Mouse (Mus musculus): ENCODE results near the gene Txn2. TPM values are rescaled to one million over a fixed set of nuclear protein-coding genes. Genes with fewer than 3 reads are reported as not detected.

The Txn2 gene
- polyA plus RNA-seq, 1 experiment from 2014 or later, result 193 TPM

DNA sequence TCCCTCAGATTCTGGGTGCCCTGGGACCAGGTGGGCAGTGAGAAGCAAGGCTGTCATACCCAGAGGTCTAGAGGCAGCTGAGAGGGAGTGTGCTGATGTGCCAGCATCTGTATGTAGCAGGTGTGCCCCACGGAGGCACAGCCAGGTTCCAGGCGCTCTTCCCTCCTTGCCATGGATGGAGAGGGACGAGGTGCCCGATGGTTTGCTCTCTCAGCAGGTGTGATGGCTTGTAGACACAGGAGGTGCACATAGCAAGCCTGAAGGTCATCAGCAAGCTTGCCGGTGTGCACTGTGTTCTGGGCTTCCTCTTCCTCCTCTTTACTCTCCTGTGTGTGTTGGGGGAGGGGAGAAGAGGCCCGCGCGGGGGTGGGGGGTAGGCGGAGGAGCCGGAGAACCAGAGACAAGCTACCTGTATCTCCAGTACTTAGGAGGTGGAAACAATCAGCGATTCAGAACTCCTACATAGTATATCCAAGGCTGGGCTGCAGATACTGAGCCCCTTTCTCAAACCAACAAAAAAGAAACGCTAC is 24.4 kb downstream of the Txn2 start:
- no peak overlapping the region for H3K27ac ChIP-seq (replicated peaks)
- H3K9me3 ChIP-seq (replicated peaks), result no peaks in the 10 kb centered on the region
- no peak overlapping the region for H3K4me2 ChIP-seq
- WGBS, result 30% methylated on average over 12 of the region's 12 CpGs
- no peak overlapping the region for H3K4me3 ChIP-seq (replicated peaks)
- no peaks in the 10 kb centered on the region for H3K36me3 ChIP-seq
- H3K27me3 ChIP-seq (replicated peaks), result peaks cover 5% of the 10 kb centered on the region; the same call in 1 of the 2 replicates
- no peak for ATAC-seq (ENCODE audit: low FRiP score)
- no peak overlapping the region for H3K9ac ChIP-seq (replicated peaks)
- H3K4me1 ChIP-seq, result peaks cover 7% of the 10 kb centered on the region

DNA sequence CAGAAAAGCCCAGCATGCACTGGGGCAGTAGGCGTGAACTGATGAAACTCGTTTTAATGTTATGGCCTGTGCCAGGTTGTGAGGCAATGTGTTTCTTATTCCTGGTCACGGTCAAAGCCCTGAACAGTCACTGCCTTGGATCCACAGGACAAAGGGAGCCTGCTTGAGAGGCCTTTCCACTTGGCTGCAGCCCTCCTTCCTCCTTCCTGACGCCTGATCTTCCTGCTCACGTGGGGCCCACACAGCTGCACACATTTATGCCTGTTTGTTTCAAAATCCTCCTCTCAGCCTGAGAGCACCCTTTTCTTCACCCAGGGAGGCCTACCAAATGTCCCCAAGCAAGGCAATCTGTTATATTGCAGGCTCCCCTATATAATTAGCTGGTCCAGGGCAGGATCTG is 25.6 kb downstream of the Txn2 start:
- WGBS, result 55% methylated on average over 5 of the region's 5 CpGs

DNA sequence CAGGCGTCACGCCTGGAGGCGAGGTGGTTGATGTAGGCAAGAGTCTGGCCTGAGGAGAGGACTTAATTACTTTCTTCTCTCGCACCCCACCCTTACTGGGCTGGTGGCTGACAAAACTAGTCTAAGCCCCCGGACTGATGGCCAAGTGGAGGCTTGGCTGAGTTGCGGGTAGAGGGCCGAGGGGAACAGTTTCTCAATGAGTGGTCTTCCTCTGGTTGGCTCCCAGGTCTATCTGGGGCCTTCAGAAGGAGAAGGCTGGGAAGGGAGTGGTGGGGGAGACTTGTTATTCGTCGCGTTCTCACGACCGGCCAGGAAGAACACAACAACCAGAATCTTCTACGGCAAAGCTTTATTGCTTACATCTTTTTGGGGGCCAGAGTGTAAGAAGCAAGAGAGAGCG is 33.9 kb downstream of the Txn2 start:
- 89% methylated on average over 13 of the region's 14 CpGs for WGBS
- ATAC-seq (ENCODE audit: low FRiP score), result no peak
- no peaks in the 10 kb centered on the region for H3K36me3 ChIP-seq
- no peaks in the 10 kb centered on the region for H3K9me3 ChIP-seq (replicated peaks)
- H3K4me3 ChIP-seq (replicated peaks), result no peak overlapping the region
- no peaks in the 10 kb centered on the region for H3K4me1 ChIP-seq
- H3K9ac ChIP-seq (replicated peaks), result no peak overlapping the region
- no peak overlapping the region for H3K27ac ChIP-seq (replicated peaks)
- no peak overlapping the region; the same call in 1 of the 2 replicates for H3K4me2 ChIP-seq
- H3K27me3 ChIP-seq (replicated peaks), result no peaks in the 10 kb centered on the region

More for the DNA sequence above, 25.6 kb downstream of the Txn2 start:
- Histone ChIP-seq H3K27me3 (replicated peaks) (peaks cover 5% of the 10 kb centered on the region; the same call in 1 of the 2 replicates), H3K27ac (replicated peaks) (no peak overlapping the region), H3K4me2 (no peak overlapping the region), H3K9me3 (replicated peaks) (no peaks in the 10 kb centered on the region), H3K4me3 (replicated peaks) (no peak overlapping the region), H3K9ac (replicated peaks) (no peak overlapping the region), H3K36me3 (no peaks in the 10 kb centered on the region), H3K4me1 (peaks cover 7% of the 10 kb centered on the region)
- ATAC-seq (ENCODE audit: low FRiP score), result no peak

DNA sequence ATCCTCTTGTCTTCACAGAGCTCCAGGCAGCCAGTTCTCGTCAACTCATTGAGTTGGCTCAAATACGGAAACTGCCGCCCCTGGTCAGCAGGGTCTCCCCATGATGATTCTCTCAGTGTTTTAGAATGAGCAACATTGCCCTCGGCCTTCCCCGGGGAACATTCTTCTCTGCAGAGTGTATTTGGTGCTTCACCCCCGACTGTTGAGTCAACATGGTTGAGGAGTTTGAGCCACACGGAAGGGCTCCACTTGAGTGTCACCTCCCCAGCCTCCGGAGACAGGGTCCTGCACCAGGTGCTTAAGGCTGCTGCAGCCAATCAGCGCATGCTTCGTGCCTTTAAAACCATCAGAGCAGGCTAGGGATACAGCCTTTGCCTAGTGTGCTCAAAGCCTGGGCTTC is 35.5 kb downstream of the Txn2 start:
- no peaks in the 10 kb centered on the region for H3K36me3 ChIP-seq
- H3K4me1 ChIP-seq, result no peaks in the 10 kb centered on the region
- H3K9me3 ChIP-seq (replicated peaks), result no peaks in the 10 kb centered on the region
- H3K4me3 ChIP-seq (replicated peaks), result no peak overlapping the region
- no peak overlapping the region for H3K4me2 ChIP-seq
- H3K27me3 ChIP-seq (replicated peaks), result no peaks in the 10 kb centered on the region
- WGBS, result 81% methylated on average over 10 of the region's 10 CpGs
- H3K27ac ChIP-seq (replicated peaks), result no peak overlapping the region
- H3K9ac ChIP-seq (replicated peaks), result no peak overlapping the region
- ATAC-seq (ENCODE audit: low FRiP score), result no peak

GRCm38 (mm10) chr15:77892420-77892819 is 36.4 kb downstream of the Txn2 start:
- ATAC-seq (ENCODE audit: low FRiP score), result no peak
- Histone ChIP-seq H3K27ac (replicated peaks) (no peak overlapping the region), H3K4me2 (no peak overlapping the region), H3K9ac (replicated peaks) (no peak overlapping the region), H3K27me3 (replicated peaks) (no peaks in the 10 kb centered on the region), H3K9me3 (replicated peaks) (no peaks in the 10 kb centered on the region), H3K4me1 (no peaks in the 10 kb centered on the region), H3K4me3 (replicated peaks) (no peak overlapping the region), H3K36me3 (no peaks in the 10 kb centered on the region)
- WGBS, result 86% methylated on average over 10 of the region's 10 CpGs

DNA sequence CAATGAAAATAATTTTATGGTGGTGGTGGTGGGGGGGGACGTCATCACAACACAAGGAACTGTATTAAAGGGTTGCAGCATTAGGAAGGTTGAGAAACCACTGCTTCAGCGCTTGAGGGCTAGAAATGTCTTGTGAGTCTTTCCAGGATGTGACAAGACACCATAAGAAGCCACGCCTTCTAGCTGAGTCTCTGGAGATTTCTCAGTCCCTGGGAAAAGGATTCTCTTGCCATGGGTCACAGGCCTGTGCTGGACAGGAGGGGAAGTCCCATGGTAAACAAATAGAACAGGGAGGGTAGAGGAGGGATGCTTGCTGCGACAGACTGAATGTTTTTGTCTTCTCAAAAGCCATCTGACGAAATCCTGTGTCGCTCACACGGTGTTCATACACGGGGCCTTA is 37.0 kb downstream of the Txn2 start:
- no peaks in the 10 kb centered on the region for H3K4me1 ChIP-seq
- no peak overlapping the region for H3K9ac ChIP-seq (replicated peaks)
- no peak for ATAC-seq (ENCODE audit: low FRiP score)
- H3K27ac ChIP-seq (replicated peaks), result no peak overlapping the region
- WGBS, result 89% methylated on average over 8 of the region's 8 CpGs
- no peak overlapping the region for H3K4me3 ChIP-seq (replicated peaks)
- no peak overlapping the region for H3K4me2 ChIP-seq
- no peaks in the 10 kb centered on the region for H3K9me3 ChIP-seq (replicated peaks)
- H3K27me3 ChIP-seq (replicated peaks), result no peaks in the 10 kb centered on the region
- no peaks in the 10 kb centered on the region for H3K36me3 ChIP-seq

- Histone ChIP-seq H3K36me3 (no peaks in the 10 kb centered on the region), H3K9me3 (replicated peaks) (no peaks in the 10 kb centered on the region), H3K4me1 (no peaks in the 10 kb centered on the region), H3K27ac (replicated peaks) (no peak overlapping the region), H3K4me3 (replicated peaks) (no peak overlapping the region), H3K4me2 (no peak overlapping the region), H3K27me3 (replicated peaks) (no peaks in the 10 kb centered on the region; the same call in 1 of the 2 replicates), H3K9ac (replicated peaks) (no peak overlapping the region)
- ATAC-seq (ENCODE audit: low FRiP score), result no peak
- 55% methylated on average over 4 of the region's 4 CpGs for WGBS
These were observed 38.9 kb downstream of the Txn2 start for GRCm38 (mm10) chr15:77889761-77890422.

- Histone ChIP-seq H3K36me3 (no peaks in the 10 kb centered on the region), H3K9me3 (replicated peaks) (no peaks in the 10 kb centered on the region), H3K4me1 (0 out of 2 replicates have a peak, but pooled peaks cover 2% of the 10 kb centered on the region), H3K4me3 (replicated peaks) (no peak overlapping the region), H3K9ac (replicated peaks) (no peak overlapping the region), H3K27ac (replicated peaks) (no peak overlapping the region), H3K27me3 (replicated peaks) (no peaks in the 10 kb centered on the region; the same call in 1 of the 2 replicates), H3K4me2 (no peak overlapping the region)
- no peak for ATAC-seq (ENCODE audit: low FRiP score)
- 71% methylated on average over 7 of the region's 7 CpGs for WGBS
These were observed 40.5 kb downstream of the Txn2 start for GRCm38 (mm10) chr15:77888286-77888685.

DNA sequence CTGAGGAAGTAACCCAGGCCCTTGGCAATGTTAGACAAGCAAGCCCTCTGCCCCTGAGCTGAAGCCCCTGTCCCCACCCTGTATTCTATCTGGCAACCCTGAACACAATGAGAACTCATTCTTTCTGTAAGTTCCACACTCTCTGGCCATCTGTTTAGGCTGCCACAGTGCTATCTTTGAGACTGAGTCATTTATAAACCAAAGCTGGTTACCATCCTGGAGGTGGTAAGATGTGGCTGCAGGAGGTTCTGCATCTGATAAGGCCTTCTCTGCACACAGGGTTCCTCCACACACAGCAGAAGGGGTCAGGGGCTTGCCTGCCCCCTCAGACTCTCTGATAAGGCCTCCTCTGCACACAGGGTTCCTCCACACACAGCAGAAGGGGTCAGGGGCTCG is 41.7 kb downstream of the Txn2 start:
- no peak overlapping the region for H3K4me2 ChIP-seq
- H3K27me3 ChIP-seq (replicated peaks), result no peaks in the 10 kb centered on the region; the same call in 1 of the 2 replicates
- no peak overlapping the region for H3K9ac ChIP-seq (replicated peaks)
- WGBS, result 65% methylated on average over 1 of the region's 1 CpGs
- no peaks in the 10 kb centered on the region for H3K9me3 ChIP-seq (replicated peaks)
- no peaks in the 10 kb centered on the region for H3K36me3 ChIP-seq
- ATAC-seq (ENCODE audit: low FRiP score), result no peak
- H3K4me1 ChIP-seq, result peaks cover 8% of the 10 kb centered on the region; the same call in 1 of the 2 replicates
- H3K27ac ChIP-seq (replicated peaks), result no peak overlapping the region
- H3K4me3 ChIP-seq (replicated peaks), result no peak overlapping the region

DNA sequence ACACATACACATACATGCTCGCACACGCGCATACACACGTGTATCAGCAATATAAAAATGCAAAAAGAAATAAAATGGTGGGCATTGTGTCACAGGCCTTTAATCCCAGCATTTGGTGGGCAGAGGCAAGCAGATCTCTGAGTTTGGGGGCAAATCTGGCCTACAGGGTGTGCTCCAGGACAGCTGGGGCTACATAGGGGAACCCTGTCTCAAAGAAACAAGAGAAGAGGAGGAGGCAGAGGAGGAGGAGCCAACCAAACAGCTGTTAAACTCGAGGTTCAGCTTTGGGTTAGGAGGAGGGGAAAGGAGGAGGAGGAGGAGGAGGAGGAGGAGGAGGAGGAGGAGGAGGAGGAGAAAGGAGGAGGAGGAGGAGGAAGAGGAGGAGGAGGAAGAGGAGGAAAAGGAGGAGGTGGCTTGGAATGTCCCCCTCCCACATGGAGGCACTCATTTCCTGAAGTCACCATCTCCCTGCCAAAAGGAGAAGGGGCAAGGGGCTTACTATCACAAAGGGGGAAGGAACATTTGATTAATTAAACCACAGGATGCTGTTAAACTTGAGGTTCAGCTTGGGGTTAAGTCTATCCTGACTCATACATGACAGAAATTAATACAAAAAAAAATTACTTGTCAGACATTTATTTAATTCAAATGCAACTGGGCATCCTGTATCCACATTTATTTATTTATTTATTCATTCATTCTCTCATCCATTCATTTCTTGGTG is 42.3 kb downstream of the Txn2 start:
- H3K27me3 ChIP-seq (replicated peaks), result no peaks in the 10 kb centered on the region; the same call in 1 of the 2 replicates
- no peak overlapping the region for H3K4me2 ChIP-seq
- no peak overlapping the region for H3K27ac ChIP-seq (replicated peaks)
- no peaks in the 10 kb centered on the region for H3K9me3 ChIP-seq (replicated peaks)
- 95% methylated on average over 4 of the region's 5 CpGs for WGBS
- peaks cover 8% of the 10 kb centered on the region; the same call in 1 of the 2 replicates for H3K4me1 ChIP-seq
- no peak overlapping the region for H3K9ac ChIP-seq (replicated peaks)
- ATAC-seq (ENCODE audit: low FRiP score), result no peak
- H3K36me3 ChIP-seq, result no peaks in the 10 kb centered on the region
- no peak overlapping the region for H3K4me3 ChIP-seq (replicated peaks)

GRCm38 (mm10) chr15:77885945-77886344 is 42.9 kb downstream of the Txn2 start:
- Histone ChIP-seq H3K4me1 (peaks cover 8% of the 10 kb centered on the region; the same call in 1 of the 2 replicates), H3K9ac (replicated peaks) (no peak overlapping the region), H3K27me3 (replicated peaks) (no peaks in the 10 kb centered on the region; the same call in 1 of the 2 replicates), H3K9me3 (replicated peaks) (no peaks in the 10 kb centered on the region), H3K4me3 (replicated peaks) (no peak overlapping the region), H3K27ac (replicated peaks) (no peak overlapping the region), H3K36me3 (no peaks in the 10 kb centered on the region), H3K4me2 (no peak overlapping the region)
- 88% methylated on average over 4 of the region's 4 CpGs for WGBS
- no peak for ATAC-seq (ENCODE audit: low FRiP score)

DNA sequence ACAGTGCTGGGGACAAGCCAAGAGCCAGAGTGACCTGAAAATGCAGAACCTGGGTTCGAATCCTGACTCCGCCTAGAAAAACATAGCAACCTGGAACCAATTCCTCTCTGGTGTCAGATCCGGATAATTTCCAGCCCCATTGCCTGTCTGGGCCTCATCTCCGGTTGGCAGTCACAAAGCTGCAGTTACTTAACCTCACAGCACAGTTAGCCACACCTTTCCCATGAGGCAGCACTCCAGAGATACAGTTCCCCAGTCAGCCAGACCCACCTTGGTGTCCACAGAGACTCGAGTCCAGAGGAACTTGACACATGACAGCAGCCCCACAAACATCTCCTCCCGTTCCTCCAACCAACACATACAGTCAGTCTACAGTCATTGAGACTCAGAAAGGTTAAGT is 43.6 kb downstream of the Txn2 start:
- ATAC-seq (ENCODE audit: low FRiP score), result no peak

More for the DNA sequence above, 43.6 kb downstream of the Txn2 start:
- H3K4me2 ChIP-seq, result no peak overlapping the region
- H3K9me3 ChIP-seq (replicated peaks), result no peaks in the 10 kb centered on the region
- H3K9ac ChIP-seq (replicated peaks), result no peak overlapping the region
- no peaks in the 10 kb centered on the region; the same call in 1 of the 2 replicates for H3K27me3 ChIP-seq (replicated peaks)
- 88% methylated on average over 6 of the region's 6 CpGs for WGBS
- H3K4me1 ChIP-seq, result peaks cover 8% of the 10 kb centered on the region; the same call in 1 of the 2 replicates
- H3K27ac ChIP-seq (replicated peaks), result no peak overlapping the region
- no peaks in the 10 kb centered on the region for H3K36me3 ChIP-seq
- H3K4me3 ChIP-seq (replicated peaks), result no peak overlapping the region
